Mouse (Mus musculus): ENCODE results near the gene Rnf6. TPM values are rescaled to one million over a fixed set of nuclear protein-coding genes. Genes with fewer than 3 reads are reported as not detected.

Rnf6 gene
- 14.8 and 15.0 TPM in 2 replicates for polyA plus RNA-seq (2012)

DNA sequence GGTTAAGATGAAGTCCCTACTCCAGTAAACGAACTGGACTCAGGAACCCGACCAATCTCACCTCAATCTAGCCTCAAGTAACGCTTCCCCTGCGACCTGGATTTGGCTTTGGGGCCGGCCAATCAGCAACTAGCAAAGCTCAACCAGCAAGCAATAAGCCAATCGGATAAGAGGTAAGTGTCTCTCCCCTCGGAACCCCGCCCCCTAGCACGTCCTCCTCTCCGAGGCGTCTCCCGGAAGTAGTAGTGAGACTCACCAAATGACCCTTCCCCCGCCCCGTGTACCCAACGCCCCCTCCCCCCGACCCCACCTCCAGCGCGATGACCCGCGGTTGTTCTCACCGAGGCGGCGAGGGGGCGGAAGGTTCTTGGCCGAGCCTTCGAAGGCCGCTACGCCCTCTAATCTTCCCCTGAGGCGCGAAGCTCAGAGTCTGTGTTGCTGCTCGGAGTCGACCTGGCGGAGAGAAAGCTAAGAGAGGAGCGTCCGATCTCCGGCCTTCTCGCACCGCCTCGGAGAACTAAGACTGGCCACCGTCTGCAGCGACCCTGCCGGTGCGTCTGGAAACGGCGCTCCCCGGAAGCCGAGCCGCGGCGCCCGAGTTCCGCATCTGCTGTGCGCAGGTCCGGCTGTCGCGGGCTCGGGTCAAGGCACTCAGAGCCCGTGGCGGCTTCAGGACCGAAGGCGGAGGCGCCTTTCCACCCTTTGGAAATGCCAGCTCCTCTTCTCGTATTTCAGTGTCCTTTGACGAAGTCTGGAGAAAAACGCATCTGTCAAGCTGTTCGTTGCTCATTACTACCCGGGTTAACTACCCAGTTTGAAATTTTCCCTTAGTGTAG is at the start of gene Rnf6:
Gene Rnf6, minus strand, starts transcription at position 677 of the 836 bp plus-strand sequence.
- TF ChIP-seq GATA1 (IDR thresholded peaks at IDR 0.05; ENCODE audit: low read length): no peak

DNA sequence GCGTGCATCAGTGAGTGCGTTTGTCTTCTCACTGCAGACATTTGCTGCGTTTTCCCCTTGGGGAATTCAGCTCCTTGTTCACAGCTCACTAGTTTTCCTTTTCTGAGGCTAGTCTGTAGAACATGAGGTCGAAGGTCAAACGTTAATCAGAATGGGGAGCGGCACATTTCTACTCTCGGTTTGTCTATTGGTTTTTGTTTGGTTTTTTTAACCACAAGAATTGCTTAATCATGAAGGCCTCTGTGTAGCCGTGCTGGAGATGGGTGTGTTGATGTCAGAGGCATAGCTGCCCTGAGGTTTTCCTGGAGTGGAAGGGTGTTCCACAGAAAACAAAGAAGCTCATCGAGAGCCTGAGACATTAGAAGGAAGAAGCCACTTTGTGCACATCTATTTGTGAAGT is 49.2 kb upstream of the Rnf6 start:
- no peak for TF ChIP-seq GATA1 (IDR thresholded peaks at IDR 0.05; ENCODE audit: low read length)

DNA sequence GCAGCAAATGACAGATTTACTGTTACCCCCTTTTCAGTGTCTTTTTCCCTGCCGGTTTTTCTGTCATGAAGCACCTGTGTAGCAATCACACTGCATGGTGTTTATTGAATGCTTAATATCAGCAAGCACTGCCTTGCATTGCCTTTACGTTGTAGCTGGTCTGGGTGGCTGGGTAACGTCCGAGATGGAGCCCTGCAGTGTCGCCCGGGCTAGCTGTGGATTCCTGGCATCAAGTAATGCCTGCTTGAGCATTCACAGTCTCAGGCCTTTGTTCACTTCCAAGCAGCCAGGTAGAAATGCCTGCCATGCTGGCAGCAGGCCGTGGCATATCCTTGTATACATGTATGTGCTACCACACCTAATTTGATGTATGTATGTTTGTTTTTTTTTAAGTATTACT is 46.4 kb upstream of the Rnf6 start:
- no peak for TF ChIP-seq GATA1 (IDR thresholded peaks at IDR 0.05; ENCODE audit: low read length)

DNA sequence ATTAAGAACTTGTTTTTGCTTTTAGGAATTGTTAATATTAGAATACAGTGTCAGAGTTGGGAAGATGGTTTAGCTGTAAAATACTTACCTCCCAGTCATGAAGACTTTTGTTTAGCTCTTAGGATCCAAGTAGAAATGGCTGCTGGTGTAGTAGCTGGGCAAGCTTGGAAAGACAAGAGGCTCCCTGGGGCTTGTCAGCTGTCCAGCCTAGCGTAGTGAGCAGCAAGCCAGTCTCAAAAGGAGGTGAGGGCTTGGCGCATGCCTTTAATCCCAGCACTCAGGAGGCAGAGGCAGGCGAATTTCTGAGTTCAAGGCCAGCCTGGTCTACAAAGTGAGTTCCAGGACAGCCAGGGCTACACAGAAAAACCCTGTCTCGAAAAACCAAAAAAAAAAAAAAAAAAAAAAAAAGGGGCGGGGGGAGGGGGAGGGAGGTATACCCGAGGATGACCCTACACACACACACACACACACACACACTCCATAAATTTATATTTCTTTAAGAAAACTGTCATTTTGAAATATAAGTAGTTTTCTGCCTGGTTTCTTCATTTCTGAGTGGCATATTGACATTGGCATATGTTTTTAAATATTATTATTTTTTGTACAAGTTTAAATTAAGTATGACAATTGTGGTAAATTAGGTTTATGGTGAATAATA is 44.7 kb upstream of the Rnf6 start:
- TF ChIP-seq GATA1 (IDR thresholded peaks at IDR 0.05; ENCODE audit: low read length): no peak

DNA sequence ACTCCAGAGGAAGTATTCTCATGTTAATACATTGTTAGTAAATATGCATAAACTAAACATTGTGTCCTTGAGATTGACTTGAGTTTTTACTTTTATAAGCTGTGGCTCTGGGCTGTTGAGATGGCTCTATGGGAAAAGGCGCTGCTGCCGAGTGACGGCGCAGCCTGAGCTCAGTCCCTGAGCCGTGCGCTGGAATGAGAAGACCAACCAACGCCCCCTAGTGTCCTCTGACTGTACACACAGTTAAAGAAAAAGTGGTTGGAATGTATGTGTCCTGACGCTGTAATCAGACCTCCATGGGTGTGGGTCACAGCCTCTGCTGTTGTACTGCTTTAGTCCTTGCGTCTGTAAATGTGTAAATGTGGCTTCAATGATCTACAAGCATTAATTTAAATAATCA is 38.6 kb upstream of the Rnf6 start:
- TF ChIP-seq GATA1 (IDR thresholded peaks at IDR 0.05; ENCODE audit: low read length): no peak

DNA sequence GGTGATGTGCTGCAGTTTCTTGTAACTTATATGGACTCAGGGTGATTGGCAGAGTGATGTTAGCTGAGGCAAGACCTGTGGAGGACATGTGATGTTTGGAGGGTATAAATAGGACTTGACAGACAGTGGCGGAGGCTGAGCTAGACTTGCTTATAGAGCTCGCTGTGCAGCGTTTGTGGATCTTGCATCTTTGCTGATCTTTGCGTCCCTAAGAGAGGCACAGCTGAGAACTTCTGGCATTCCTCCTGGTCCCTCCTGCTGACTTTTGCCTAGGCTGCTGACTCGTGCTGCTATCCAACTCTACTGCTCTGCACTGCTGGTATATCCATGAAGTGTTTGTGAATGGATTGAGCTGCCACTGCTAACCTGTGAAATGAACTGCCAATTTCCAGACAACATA is 32.3 kb upstream of the Rnf6 start:
- no peak for TF ChIP-seq GATA1 (IDR thresholded peaks at IDR 0.05; ENCODE audit: low read length)

DNA sequence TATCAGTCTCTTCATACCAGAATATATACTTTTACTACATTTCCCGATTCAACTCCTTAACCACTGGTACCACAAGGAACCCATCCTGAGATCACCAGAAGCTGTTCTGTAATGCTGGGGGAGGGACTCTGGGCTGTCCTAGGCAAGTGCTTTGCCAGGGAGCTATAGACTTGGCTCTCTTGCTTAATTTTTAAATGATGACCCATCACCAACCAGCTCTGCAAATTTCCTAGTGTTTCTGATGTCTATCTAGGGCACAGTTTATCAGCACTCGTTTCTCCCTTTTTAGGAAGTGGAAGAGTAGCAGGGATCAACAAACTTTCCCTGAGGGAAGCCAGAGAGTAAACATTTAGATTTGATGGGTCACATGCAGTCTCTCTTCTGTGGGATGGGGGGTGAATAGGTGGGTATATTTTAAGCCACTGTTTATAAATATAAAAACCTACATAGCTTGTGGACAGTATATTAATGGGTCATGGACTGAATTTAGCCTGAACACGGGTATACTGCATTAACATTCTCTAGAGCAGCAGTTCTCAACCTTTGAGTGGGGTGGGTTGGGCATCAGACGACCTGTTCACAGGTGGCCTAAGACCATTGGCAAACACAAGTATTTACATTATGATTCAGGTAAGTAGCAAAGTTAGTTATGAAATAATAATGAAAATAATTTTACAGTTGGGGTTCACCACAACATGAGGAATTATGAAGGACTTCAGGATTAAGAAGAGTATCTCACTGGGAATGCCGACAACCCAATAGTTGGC is 30.5 kb upstream of the Rnf6 start:
- TF ChIP-seq GATA1 (IDR thresholded peaks at IDR 0.05; ENCODE audit: low read length): no peak

DNA sequence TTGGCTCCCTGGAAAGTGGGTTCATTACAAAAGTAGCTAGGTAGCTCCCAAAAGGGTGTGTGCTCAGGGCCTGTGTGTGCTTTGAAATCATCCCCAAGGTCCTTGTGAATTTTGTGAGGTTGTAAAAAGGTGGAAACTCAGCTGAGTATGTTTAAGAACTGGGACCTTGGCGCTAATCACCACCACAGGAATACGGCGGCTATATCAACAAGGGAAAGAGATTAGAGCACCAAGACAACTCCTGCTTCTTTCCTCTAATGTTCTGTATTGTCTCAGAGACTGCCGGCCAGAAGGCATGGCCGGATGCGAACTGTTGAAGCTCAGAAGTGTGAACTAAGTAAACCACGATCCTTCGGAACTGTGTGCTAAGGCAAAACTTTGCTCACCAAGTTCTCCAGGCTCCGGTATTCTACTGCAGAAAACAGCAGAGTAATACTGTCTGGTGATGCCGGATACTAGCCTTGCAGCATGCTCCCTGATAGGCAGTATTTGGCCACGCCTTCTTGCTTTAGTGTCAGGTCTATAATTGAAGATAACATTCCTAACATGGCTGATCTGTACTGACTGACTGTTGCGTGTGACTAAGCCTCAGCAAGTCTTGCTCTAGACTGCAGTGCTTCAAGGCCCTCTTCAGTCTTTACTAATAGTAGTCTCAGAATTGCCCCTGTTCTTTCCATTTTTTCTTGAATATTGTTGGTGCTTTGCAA is 29.2 kb upstream of the Rnf6 start:
- TF ChIP-seq GATA1 (IDR thresholded peaks at IDR 0.05; ENCODE audit: low read length): no peak

DNA sequence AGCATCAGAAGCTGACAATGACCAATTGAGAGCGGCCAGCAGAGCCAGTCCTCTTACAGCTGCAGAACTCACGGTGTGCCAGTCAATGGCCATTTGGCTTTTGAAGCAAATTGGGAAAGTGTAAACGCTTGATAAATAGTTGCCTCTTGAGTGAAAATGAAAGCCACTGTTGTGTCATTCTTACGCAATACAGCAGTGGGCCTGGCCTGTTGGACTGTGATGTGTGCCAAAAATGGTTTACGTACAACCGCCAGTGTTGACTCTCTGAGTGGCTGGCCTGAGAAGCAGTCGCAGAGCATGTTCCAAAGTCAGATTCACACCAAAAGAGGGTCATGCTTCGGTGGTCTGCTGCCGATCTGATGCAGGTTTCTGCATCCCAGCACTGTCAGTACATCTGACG is 27.4 kb upstream of the Rnf6 start:
- TF ChIP-seq GATA1 (IDR thresholded peaks at IDR 0.05; ENCODE audit: low read length): no peak

DNA sequence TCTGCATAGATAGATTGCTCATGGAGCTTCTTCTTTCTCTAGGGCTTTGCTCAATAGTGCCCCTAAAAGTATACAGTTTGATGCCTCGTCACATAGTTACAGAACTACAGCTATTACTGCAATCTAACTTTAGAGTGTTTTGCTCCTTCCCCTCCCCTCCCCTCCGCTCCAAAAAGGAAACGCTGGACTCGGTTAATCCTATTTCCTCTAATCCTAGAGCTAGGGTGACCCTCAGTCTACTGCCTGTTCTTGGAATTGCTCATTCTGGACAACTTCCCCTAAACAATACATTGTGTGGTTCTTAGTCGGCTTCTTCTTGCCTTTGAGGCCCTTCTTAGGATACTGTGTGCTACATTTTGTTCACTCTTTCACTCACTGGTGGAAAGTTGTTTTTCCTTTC is 26.4 kb upstream of the Rnf6 start:
- no peak for TF ChIP-seq GATA1 (IDR thresholded peaks at IDR 0.05; ENCODE audit: low read length)

DNA sequence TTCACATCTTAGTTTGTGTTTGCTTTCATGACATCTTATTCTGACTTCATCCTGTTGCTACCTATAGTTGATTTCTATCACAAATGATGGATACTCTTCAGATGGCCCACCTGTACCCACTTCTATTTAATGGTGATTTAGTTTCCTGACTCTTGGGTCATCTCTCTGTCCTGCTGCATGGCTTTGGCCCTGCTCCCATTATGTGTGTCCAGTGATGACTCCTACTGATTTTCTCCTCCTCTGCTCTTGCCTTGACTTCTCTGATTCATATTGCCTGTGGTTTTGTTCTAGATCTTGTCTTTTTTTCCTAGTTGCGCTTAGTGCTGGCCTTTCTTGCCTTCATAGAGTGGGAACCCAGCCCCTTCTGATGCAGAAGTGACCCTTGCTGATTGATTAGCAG is 25.0 kb upstream of the Rnf6 start:
- TF ChIP-seq GATA1 (IDR thresholded peaks at IDR 0.05; ENCODE audit: low read length): no peak

DNA sequence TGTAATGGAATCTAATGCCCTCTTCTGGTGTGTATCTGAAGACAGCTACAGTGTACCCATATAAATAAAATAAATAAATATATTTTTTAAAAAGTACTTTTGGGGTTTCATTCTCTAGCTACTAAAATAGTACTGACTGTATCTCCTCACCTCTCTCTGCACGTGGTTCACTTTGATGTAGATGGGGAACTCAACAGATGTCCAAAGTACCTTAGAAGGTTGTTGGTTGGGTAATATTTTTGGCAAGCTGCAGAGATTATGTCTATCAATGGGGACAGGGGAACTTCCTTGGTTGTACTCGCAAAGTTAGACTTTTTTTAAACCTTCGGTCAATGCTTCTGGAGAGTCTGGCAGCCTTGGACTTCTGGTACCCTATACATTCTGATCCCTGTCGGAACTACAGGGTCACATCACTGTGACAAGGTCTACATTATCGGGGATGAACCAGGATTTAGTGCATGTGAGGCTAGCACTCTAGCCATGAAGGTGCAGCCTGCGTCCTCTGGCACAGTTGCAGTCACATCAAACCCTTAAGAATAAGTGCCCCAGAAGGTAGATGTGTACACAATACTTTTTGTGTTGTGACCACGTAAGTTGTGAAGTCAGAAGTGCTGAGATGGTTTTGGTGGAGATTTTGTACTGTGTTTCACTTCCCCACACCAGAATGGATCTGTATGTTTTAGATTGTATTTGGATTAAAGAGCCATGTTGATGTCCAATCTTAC is 24.5 kb upstream of the Rnf6 start:
- TF ChIP-seq GATA1 (IDR thresholded peaks at IDR 0.05; ENCODE audit: low read length): no peak

DNA sequence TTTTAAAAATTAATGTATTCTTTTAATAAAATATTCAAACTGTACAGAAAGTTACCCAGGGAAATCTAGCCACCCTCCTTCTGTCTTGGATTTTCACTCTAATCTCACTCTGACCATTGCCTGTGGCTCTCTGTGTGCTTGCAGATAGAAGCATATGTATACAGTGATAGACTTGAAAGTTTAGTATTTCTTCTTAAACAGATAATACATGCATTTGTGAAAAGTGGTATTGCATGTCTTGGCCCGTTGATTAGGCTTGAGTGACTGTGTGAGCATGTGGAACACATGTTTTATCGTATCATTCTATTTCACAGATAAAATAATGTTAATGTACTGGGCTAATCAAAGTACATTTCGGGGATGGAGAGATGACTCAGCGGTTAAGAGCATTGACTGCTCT is 23.8 kb upstream of the Rnf6 start:
- peak; percentile 4 for TF ChIP-seq GATA1 (IDR thresholded peaks at IDR 0.05; ENCODE audit: low read length)

DNA sequence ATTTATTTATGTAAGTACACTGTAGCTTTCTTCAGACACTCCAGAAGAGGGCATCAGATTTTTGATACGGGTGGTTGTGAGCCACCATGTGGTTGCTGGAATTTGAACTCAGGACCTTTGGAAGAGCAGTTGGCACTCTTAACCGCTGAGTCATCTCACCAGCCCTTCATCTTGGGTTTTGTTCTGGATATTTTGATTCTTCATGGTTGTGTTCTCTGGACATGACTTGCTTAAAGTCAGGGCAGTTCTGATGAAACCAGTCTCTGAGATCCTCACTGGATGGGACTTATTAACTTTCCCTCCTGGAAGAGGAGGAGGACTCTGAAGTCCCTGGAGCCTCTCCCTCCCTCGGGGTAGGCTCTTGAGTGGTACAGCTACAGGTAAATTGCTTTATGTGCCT is 19.8 kb upstream of the Rnf6 start:
- no peak for TF ChIP-seq GATA1 (IDR thresholded peaks at IDR 0.05; ENCODE audit: low read length)

DNA sequence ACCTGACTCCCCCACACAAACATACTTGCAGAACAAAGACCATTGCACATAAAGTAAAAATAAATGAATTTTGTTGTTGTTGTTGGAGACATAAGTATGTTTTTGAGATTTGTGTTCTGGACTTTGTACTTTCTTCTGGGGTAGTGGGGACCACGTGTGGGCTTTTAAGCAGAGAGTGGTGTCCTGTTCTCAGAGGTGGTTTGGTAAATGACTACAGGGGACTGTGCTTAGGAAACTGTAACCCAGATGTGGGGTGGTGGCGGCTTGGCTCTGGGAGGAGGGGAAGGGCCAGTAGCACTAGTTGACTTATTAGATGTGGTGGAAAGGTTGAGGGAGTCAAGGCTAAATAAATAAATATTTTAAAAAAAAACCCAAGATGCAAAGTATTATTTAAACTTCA is 19.4 kb upstream of the Rnf6 start:
- TF ChIP-seq GATA1 (IDR thresholded peaks at IDR 0.05; ENCODE audit: low read length): no peak
